Mouse (Mus musculus) lung, adult 2 months (tissue): ENCODE data around the gene Trip12.

Experiments used
- CTCF ChIP-seq: fragments of 200-500 bp; IDR thresholded peaks from 2 replicates; pipeline ENCODE4 v1.5.1; 2011; ENCODE audit warnings: mild to moderate bottlenecking, low read length, control low read depth; ENCODE audit not compliant: insufficient read depth
- POLR2A ChIP-seq: fragments of 200-500 bp; IDR thresholded peaks from 2 replicates; pipeline ENCODE4 v1.6.1; 2011; ENCODE audit warnings: low read depth, mild to moderate bottlenecking, control low read depth, low read length, borderline replicate concordance; ENCODE audit errors: extremely low read depth

- TF ChIP-seq POLR2A (no peak), CTCF (no peak)
These were observed 48.9 kb downstream of the Trip12 start for GRCm38 (mm10) chr1:84791393-84791792.
